23 mouse cellular contexts compared by ENCODE assay signal in the genomic region with DNA sequence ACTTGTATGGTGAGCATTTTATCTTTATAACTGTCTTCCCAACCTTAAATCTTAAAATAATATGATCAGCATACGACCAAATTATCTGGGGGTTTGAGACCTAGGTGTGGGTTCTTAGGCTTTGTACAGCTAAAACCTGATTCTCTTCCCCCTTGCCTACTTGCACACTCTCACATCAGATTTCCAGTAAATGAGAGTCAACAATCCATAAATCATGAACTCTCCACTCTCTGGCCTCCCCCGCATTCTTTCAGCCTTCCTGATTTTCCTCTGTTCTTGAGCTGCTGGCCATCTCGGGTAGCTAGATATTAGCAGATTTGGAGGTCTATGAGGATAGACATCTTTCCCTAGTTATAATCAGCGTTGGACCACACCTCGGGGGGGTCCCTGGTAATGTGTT.
"Had no signal": no experiment of that assay in that cellular context is flagged by ENCODE, and none has a peak within 500 bp of the region (broad histone marks: within the 10 kb centered on the region; RNA-seq: fewer than 3 reads in every experiment).

No protein-coding gene starts in this region.

- H3K4me2 ChIP-seq: heart, embryonic 11.5 days; heart, embryonic 13.5 days; heart, embryonic 15.5 days; hindbrain, embryonic 13.5 days; hindbrain, embryonic 15.5 days; limb, embryonic 13.5 days; limb, embryonic 15.5 days; liver, embryonic 12.5 days had no signal

- H3K9me3 ChIP-seq: heart, embryonic 13.5 days; heart, embryonic 15.5 days; hindbrain, embryonic 13.5 days; hindbrain, embryonic 15.5 days; limb, embryonic 13.5 days; limb, embryonic 15.5 days; liver, embryonic 12.5 days had no signal

- DNase-seq: gastrocnemius, postnatal 14 days; gastrocnemius, postnatal 36 days; heart, adult 11 months; heart, adult 2 months; heart, postnatal 14 days; heart, postnatal 36 days; kidney, adult 11 months; kidney, adult 9 months; kidney, postnatal 25 days; layer of hippocampus, adult 9-11 months; layer of hippocampus, postnatal 36 days; left cerebral cortex, postnatal 4 days had no signal

- H3K9ac ChIP-seq: heart, embryonic 13.5 days; heart, embryonic 15.5 days; hindbrain, embryonic 13.5 days; hindbrain, embryonic 15.5 days; limb, embryonic 13.5 days; limb, embryonic 15.5 days; liver, embryonic 12.5 days; liver, embryonic 14.5 days had no signal

- H3K36me3 ChIP-seq: heart, embryonic 13.5 days; heart, embryonic 15.5 days; hindbrain, embryonic 13.5 days; hindbrain, embryonic 15.5 days; limb, embryonic 13.5 days; limb, embryonic 15.5 days; liver, embryonic 12.5 days had no signal

- H3K27me3 ChIP-seq: heart, embryonic 13.5 days; heart, embryonic 15.5 days; hindbrain, embryonic 13.5 days; hindbrain, embryonic 15.5 days; limb, embryonic 13.5 days; limb, embryonic 15.5 days; liver, embryonic 12.5 days had no signal

- H3K4me1 ChIP-seq: heart, embryonic 13.5 days; heart, embryonic 15.5 days; limb, embryonic 15.5 days; liver, embryonic 12.5 days had no signal

- H3K27ac ChIP-seq: heart, adult 2 months; heart, embryonic 13.5 days; heart, embryonic 15.5 days; hindbrain, embryonic 13.5 days; hindbrain, embryonic 15.5 days; hindbrain, postnatal 0 days; limb, embryonic 13.5 days; limb, embryonic 15.5 days; liver, embryonic 12.5 days; liver, embryonic 14.5 days had no signal

- H3K4me3 ChIP-seq: heart, adult 2 months; heart, embryonic 13.5 days; heart, embryonic 15.5 days; hindbrain, embryonic 13.5 days; hindbrain, embryonic 15.5 days; limb, embryonic 13.5 days; limb, embryonic 15.5 days; liver, embryonic 12.5 days had no signal

- ATAC-seq: hindbrain, postnatal 0 days; intestine, embryonic 16.5 days; liver, embryonic 12.5 days had no signal
